Comparison of ENCODE assay signal across 8 mouse cellular contexts in the genomic region with DNA sequence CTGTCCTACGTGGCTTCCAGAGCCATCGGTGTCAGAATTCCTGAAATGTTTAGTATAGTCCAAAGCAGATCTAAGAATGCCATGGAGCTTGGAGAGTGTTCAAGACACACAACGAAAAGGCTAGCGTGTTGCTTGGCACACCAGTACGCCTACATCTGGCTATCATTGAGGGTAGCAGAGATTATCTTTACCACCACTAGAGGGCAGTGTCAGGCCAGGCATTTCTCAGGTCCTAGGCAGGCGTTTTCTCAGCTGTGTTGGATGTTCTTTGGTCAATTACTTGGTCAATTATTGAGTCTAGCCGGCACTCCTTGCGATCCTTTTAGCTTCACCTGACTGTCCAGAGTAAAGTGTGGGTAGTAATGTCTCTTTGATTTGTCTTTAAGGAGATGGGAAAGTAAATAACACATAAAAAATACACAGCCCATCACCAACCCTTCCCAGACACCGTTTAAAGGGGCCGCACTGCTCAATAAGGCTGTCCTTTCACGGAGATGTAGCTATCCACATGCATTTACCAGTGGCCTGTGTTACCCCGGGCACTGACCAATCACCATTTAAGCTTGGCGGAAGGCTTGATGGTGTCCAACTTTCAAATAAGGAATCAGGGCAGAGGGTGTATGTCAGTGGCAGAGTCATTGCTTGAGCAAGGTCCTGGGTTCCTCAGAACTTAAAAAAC. TPM values are rescaled to one million over a fixed set of nuclear protein-coding genes. Genes with fewer than 3 reads are reported as not detected.
DNase-seq lines count a peak whose midpoint lies in the region; ATAC-seq lines count a peak whose summit lies in the region.

No protein-coding gene starts in this region.

- no peaks in the 10 kb centered on the region for H3K4me1 ChIP-seq in heart, embryonic 12.5 days (replicated peaks)
- 0 out of 2 replicates have a peak, but pooled peaks cover 3% of the 10 kb centered on the region for H3K4me1 ChIP-seq in hindbrain, embryonic 15.5 days (replicated peaks)

- H3K27ac ChIP-seq in heart, embryonic 12.5 days (ENCODE audit: poor library complexity, severe bottlenecking) = no peak overlapping the region
- no peak overlapping the region for H3K27ac ChIP-seq in hindbrain, embryonic 15.5 days (replicated peaks)

- no peaks in the 10 kb centered on the region for H3K9me3 ChIP-seq in heart, embryonic 12.5 days (replicated peaks)
- H3K9me3 ChIP-seq in hindbrain, embryonic 15.5 days = no peaks in the 10 kb centered on the region

- H3K4me2 ChIP-seq in heart, embryonic 12.5 days = no peak overlapping the region
- H3K4me2 ChIP-seq in hindbrain, embryonic 15.5 days = no peak overlapping the region

- no peak overlapping the region for H3K9ac ChIP-seq in heart, embryonic 12.5 days
- H3K9ac ChIP-seq in hindbrain, embryonic 15.5 days = no peak overlapping the region

- no peak for ATAC-seq in heart, embryonic 12.5 days (ENCODE audit: insufficient number of reproducible peaks, low FRiP score)
- ATAC-seq in frontal cortex, adult (ENCODE audit: low TSS enrichment) = peak; percentile 95
- peak; percentile 85 for ATAC-seq in hindbrain, embryonic 15.5 days (ENCODE audit: low FRiP score, low read depth)
- ATAC-seq in megakaryocyte progenitor cell, adult 5-6 weeks (replicated peaks; ENCODE audit: poor library complexity) = peak; percentile 92

- WGBS in heart, embryonic 12.5 days = 44% methylated on average over 13 of the region's 13 CpGs
- WGBS in hindbrain, embryonic 15.5 days = 38% methylated on average over 13 of the region's 13 CpGs

- no peaks in the 10 kb centered on the region for H3K36me3 ChIP-seq in heart, embryonic 12.5 days
- H3K36me3 ChIP-seq in hindbrain, embryonic 15.5 days = no peaks in the 10 kb centered on the region

- H3K27me3 ChIP-seq in heart, embryonic 12.5 days (replicated peaks) = peaks cover 37% of the 10 kb centered on the region
- no peaks in the 10 kb centered on the region for H3K27me3 ChIP-seq in hindbrain, embryonic 15.5 days

- H3K4me3 ChIP-seq in heart, embryonic 12.5 days = no peak overlapping the region
- no peak overlapping the region for H3K4me3 ChIP-seq in hindbrain, embryonic 15.5 days

- peak; percentile 90 for DNase-seq in heart, adult 11 months
- DNase-seq in cerebellum, adult 9-10 months = peak; percentile 80
- peak; percentile 53 to 69 for DNase-seq in layer of hippocampus, postnatal 36 days
- peak; percentile 58 for DNase-seq in right cerebral cortex, postnatal 14 days

RNA-seq across cellular contexts. Expression of gene Enpp6, which starts 29.7 kb away (rescaled TPM):
- polyA plus RNA-seq in heart, embryonic 12.5 days (2016; fragmentation: Nextera tagmentation; extraction: Ambion mirVana) = 2.4 and 2.5 TPM in 2 replicates
- 1.2 TPM in 2 replicates for polyA plus RNA-seq in hindbrain, embryonic 15.5 days (2015; fragmentation: Nextera tagmentation; extraction: Ambion mirVana)
- 1 to 10 TPM; 6.7 to 9.9 TPM for total RNA-seq in layer of hippocampus, postnatal 36 days (2021)
- not detected in 2 replicates for total RNA-seq in megakaryocyte progenitor cell, adult 5-6 weeks (2015)
- total RNA-seq in megakaryocyte progenitor cell, adult 5-6 weeks (2017) = not detected in 2 replicates

Comparison
In these comparisons a context has a peak if more than half of its experiments do, and no peak if none do; other contexts are left out.
1. RNA of gene Enpp6, which starts 29.7 kb away (total RNA-seq): 6.7 to 9.9 TPM in layer of hippocampus, postnatal 36 days; not detected in megakaryocyte progenitor cell, adult 5-6 weeks; every median in the first group is over 4 times any median in the second.
2. Peak in every context shown above with its lines, with median percentiles within 50 percentile points of each other: DNase-seq.